Mouse (Mus musculus): Measurements from ENCODE around the gene Ier2. TPM values are rescaled to one million over a fixed set of nuclear protein-coding genes. Genes with fewer than 3 reads are reported as not detected.

The Ier2 gene
- polyA plus RNA-seq, 1 experiment from 2014 or later: 46.5 TPM

DNA sequence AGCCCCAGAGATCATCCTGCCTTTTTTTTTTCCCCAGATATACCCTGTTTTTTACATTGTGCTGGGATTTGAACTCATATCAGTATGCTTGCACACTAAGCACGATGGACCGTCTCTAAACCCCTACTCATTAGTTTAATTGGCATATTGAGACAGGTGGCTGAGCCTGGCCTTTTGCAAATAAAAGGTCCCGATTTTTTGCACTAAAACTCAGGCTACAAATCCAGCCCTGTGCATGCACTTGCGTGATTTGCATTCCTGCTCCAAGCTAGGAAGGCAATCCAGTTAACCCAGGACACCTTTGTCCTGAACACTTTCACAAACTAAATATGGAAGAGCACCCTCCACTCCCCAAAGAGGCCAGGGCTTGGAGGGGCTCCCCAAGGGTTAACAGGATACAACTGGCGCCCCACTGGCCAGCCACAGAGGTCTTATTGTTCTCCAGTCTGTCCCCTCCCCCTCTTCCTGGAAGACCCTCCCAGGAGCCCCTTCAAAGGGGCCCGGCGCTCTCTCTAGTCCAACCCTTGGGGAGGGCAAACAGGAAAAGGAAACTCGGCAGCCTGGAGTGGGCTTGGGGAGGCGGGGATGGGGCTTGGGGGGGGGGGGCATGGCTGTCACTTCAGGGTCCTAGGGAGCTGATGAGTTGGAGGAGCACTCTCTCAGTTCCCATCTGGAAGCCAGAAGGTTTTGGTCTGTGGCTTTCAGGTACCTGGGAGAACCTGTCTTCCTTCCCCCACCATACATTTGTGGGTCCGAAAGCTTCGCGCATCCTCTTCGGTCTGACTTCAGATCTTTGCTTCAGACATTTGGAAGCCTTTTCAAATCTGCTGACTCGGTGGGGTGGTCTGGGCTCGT, 7.1 kb downstream of the Ier2 start:
- Histone ChIP-seq H3K27ac (ENCODE audit: low read depth, low read length) (peak overlapping the region; percentile 86), H3K27me3 (replicated peaks; ENCODE audit: control insufficient read depth, insufficient read depth, low read length) (no peaks in the 10 kb centered on the region), H3K9ac (ENCODE audit: low read depth, low read length) (peak overlapping the region; percentile 68), H3K4me1 (replicated peaks; ENCODE audit: control insufficient read depth, insufficient read depth, low read length) (peaks cover 54% of the 10 kb centered on the region), H3K36me3 (ENCODE audit: control insufficient read depth, insufficient read depth, low read length) (no peaks in the 10 kb centered on the region), H3K4me3 (ENCODE audit: low read depth, low read length) (peak overlapping the region; percentile 46), H3K4me2 (peak overlapping the region; percentile 83), H3K9me3 (ENCODE audit: control insufficient read depth, low read length) (no peaks in the 10 kb centered on the region)
- 9% methylated on average over 14 of the region's 15 CpGs for WGBS
- ATAC-seq (replicated peaks; ENCODE audit: low FRiP score) (0 out of 2 replicates have a peak, but pooled peaks have one; percentile 7), DNase-seq (ENCODE audit: low spot score) (peak; percentile 55)

DNA sequence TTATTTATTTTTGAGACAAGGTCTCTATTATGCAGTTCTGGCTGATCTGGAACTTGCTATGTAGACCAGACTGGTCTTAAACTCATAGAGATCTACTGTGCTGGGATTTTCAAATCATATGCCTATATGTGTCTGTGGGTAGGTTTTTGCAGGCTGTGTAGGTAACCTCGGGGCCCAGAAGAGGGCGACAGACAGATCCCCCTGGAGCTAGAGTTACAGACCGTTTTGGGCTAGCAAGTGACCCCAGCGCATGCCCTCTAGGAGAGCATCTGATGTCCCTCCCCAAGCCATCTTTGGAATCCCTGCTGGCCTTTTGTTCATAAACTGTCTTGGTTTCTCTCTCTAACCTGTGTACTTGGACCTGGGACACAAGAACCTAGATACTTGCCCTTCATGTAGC, 8.1 kb downstream of the Ier2 start:
- peak overlapping the region; percentile 86 for H3K27ac ChIP-seq (ENCODE audit: low read depth, low read length)
- no peaks in the 10 kb centered on the region for H3K9me3 ChIP-seq (ENCODE audit: control insufficient read depth, low read length)
- 39% methylated on average over 4 of the region's 4 CpGs for WGBS
- no peaks in the 10 kb centered on the region for H3K27me3 ChIP-seq (replicated peaks; ENCODE audit: control insufficient read depth, insufficient read depth, low read length)
- DNase-seq (ENCODE audit: low spot score) (no peak), ATAC-seq (replicated peaks; ENCODE audit: low FRiP score) (no peak)
- peaks cover 50% of the 10 kb centered on the region for H3K4me1 ChIP-seq (replicated peaks; ENCODE audit: control insufficient read depth, insufficient read depth, low read length)
- H3K36me3 ChIP-seq (ENCODE audit: control insufficient read depth, insufficient read depth, low read length): no peaks in the 10 kb centered on the region
- H3K4me2 ChIP-seq: no peak overlapping the region
- H3K4me3 ChIP-seq (ENCODE audit: low read depth, low read length): no peak overlapping the region
- no peak overlapping the region for H3K9ac ChIP-seq (ENCODE audit: low read depth, low read length)

DNA sequence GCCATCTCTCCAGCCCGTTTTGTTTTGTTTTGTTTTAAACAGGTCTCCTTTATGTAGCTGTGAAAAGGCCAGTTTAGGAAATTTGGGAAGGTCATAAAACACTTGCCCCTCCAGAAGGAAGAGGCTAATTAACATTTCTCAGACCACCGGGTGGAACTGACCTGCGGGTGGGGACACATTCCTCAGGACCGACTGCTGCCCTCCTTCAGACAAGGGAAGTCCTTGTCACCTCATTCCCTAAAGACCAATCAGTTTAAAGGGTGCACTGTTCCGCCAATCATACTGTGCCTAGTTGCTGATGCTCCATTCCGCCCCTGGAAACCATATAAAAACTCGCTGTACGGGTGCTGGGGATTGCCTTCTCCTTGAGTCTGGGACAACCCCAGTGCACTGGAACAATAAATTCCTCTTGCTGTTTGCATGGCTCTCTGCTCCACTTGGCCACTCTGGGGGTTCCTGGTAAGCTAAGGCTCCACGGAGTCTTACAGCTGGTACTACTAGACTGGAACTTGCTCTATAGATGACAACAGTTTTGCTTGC, 9.5 kb downstream of the Ier2 start:
- Histone ChIP-seq H3K36me3 (ENCODE audit: control insufficient read depth, insufficient read depth, low read length) (no peaks in the 10 kb centered on the region), H3K9ac (ENCODE audit: low read depth, low read length) (no peak overlapping the region), H3K4me1 (replicated peaks; ENCODE audit: control insufficient read depth, insufficient read depth, low read length) (peaks cover 40% of the 10 kb centered on the region), H3K4me3 (ENCODE audit: low read depth, low read length) (no peak overlapping the region), H3K27me3 (replicated peaks; ENCODE audit: control insufficient read depth, insufficient read depth, low read length) (no peaks in the 10 kb centered on the region), H3K9me3 (ENCODE audit: control insufficient read depth, low read length) (no peaks in the 10 kb centered on the region), H3K4me2 (no peak overlapping the region), H3K27ac (ENCODE audit: low read depth, low read length) (no peak overlapping the region)
- DNase-seq (ENCODE audit: low spot score): no peak
- ATAC-seq (replicated peaks; ENCODE audit: low FRiP score): no peak
- WGBS: 64% methylated on average over 9 of the region's 9 CpGs

DNA sequence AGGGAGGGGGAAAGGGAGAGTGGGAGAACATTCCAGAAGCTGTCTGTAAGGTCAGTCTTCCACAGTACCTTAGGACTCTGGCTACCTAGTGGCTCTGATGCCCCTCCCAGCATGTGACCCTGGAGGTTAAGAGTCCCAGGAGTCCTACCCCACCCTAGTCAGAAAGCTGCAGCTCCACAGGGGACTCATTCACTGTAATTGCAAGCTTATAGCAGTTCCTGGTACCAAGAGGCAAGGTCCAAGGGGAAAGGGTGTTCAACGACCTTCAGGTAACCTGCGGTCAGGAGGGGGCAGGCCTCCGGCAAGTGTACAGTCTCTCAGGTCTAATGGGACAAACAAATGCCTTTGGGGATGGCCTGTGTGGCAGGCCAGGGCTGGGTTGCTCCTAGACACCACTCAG, 12.4 kb downstream of the Ier2 start:
- no peak overlapping the region for H3K9ac ChIP-seq (ENCODE audit: low read depth, low read length)
- H3K4me2 ChIP-seq: no peak overlapping the region
- no peaks in the 10 kb centered on the region for H3K27me3 ChIP-seq (replicated peaks; ENCODE audit: control insufficient read depth, insufficient read depth, low read length)
- DNase-seq (ENCODE audit: low spot score) (no peak), ATAC-seq (replicated peaks; ENCODE audit: low FRiP score) (no peak)
- no peak overlapping the region for H3K27ac ChIP-seq (ENCODE audit: low read depth, low read length)
- H3K4me1 ChIP-seq (replicated peaks; ENCODE audit: control insufficient read depth, insufficient read depth, low read length): peaks cover 18% of the 10 kb centered on the region
- H3K9me3 ChIP-seq (ENCODE audit: control insufficient read depth, low read length): no peaks in the 10 kb centered on the region
- no peak overlapping the region for H3K4me3 ChIP-seq (ENCODE audit: low read depth, low read length)
- 57% methylated on average over 3 of the region's 3 CpGs for WGBS
- no peaks in the 10 kb centered on the region for H3K36me3 ChIP-seq (ENCODE audit: control insufficient read depth, insufficient read depth, low read length)

DNA sequence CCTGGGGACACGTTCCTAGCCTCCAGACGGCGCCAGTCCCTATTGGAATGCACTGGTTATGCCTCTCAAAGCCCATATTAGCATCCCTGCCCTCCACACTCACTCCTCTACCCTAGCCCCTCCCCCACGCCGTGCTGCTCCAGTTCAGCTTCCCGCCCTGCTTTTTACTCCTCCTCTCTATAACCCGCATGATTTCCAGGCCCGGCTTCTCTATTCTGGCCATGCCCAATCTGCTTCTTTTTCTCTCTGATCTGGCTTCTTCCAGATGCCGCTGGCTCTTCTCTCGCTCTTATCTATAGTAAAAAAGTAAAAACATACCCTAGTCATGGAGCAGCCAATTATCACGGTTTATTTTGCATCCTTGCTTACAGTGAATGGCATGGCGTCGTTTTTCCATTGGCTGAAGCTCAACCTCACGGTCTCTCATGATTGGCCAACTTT, 15.2 kb downstream of the Ier2 start:
- Histone ChIP-seq H3K27me3 (replicated peaks; ENCODE audit: control insufficient read depth, insufficient read depth, low read length) (no peaks in the 10 kb centered on the region), H3K9ac (ENCODE audit: low read depth, low read length) (peak overlapping the region; percentile 40; the same call in 1 of the 2 replicates), H3K4me2 (peak overlapping the region; percentile 64), H3K27ac (ENCODE audit: low read depth, low read length) (no peak overlapping the region; the same call in 1 of the 2 replicates), H3K36me3 (ENCODE audit: control insufficient read depth, insufficient read depth, low read length) (no peaks in the 10 kb centered on the region), H3K9me3 (ENCODE audit: control insufficient read depth, low read length) (no peaks in the 10 kb centered on the region), H3K4me3 (ENCODE audit: low read depth, low read length) (peak overlapping the region; percentile 26), H3K4me1 (replicated peaks; ENCODE audit: control insufficient read depth, insufficient read depth, low read length) (peaks cover 8% of the 10 kb centered on the region)
- ATAC-seq (replicated peaks; ENCODE audit: low FRiP score) (peak; percentile 34; the same call in 1 of the 2 replicates), DNase-seq (ENCODE audit: low spot score) (peak; percentile 74)
- WGBS: 3% methylated on average over 14 of the region's 14 CpGs

DNA sequence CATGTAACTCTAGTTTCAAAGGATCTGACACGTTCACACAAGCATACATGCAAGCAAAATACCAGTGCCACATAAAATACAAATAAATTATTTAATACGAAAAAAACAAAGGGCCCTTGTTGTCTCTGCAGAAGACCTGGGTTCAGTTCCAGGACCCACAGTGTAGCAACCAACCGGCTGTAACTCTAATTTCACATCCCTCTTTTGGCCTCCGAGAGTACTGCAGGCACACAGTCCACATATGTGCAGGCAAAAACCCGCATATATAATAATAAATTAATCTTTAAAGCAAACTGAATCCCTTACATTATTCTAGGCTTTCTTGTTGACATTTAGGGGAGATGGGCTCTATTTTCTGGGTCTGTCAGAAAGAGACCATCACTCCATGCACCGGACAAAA, 15.9 kb downstream of the Ier2 start:
- Histone ChIP-seq H3K36me3 (ENCODE audit: control insufficient read depth, insufficient read depth, low read length) (no peaks in the 10 kb centered on the region), H3K4me2 (peak overlapping the region; percentile 64), H3K27ac (ENCODE audit: low read depth, low read length) (no peak overlapping the region), H3K9ac (ENCODE audit: low read depth, low read length) (no peak overlapping the region), H3K4me1 (replicated peaks; ENCODE audit: control insufficient read depth, insufficient read depth, low read length) (peaks cover 8% of the 10 kb centered on the region), H3K4me3 (ENCODE audit: low read depth, low read length) (no peak overlapping the region), H3K9me3 (ENCODE audit: control insufficient read depth, low read length) (no peaks in the 10 kb centered on the region), H3K27me3 (replicated peaks; ENCODE audit: control insufficient read depth, insufficient read depth, low read length) (no peaks in the 10 kb centered on the region)
- WGBS: 52% methylated on average over 6 of the region's 6 CpGs
- ATAC-seq (replicated peaks; ENCODE audit: low FRiP score): no peak
- no peak for DNase-seq (ENCODE audit: low spot score)

DNA sequence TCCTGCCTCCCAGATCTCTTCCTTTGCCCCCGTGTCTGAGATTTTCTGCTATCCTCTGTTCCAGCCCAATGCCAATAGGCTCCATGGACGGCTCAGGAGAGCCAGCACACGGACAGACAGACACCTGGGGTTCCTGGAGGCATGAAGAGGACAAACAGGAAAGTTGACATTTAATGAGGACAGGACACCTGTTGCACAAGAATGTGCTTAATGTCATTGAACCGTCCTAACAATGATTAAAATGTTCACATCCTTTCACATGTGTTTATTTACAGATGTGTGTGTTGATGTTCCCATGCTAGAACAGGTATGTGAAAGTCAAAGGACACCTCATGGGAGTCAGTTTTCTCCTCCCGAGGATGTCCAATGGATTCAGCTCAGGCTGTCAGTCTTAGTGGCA, 19.6 kb downstream of the Ier2 start:
- H3K4me3 ChIP-seq (ENCODE audit: low read depth, low read length): no peak overlapping the region
- H3K9ac ChIP-seq (ENCODE audit: low read depth, low read length): no peak overlapping the region
- 62% methylated on average over 5 of the region's 5 CpGs for WGBS
- ATAC-seq (replicated peaks; ENCODE audit: low FRiP score) (no peak), DNase-seq (ENCODE audit: low spot score) (no peak)
- no peak overlapping the region for H3K27ac ChIP-seq (ENCODE audit: low read depth, low read length)
- H3K4me2 ChIP-seq: no peak overlapping the region
- H3K27me3 ChIP-seq (replicated peaks; ENCODE audit: control insufficient read depth, insufficient read depth, low read length): no peaks in the 10 kb centered on the region
- no peaks in the 10 kb centered on the region for H3K36me3 ChIP-seq (ENCODE audit: control insufficient read depth, insufficient read depth, low read length)
- H3K4me1 ChIP-seq (replicated peaks; ENCODE audit: control insufficient read depth, insufficient read depth, low read length): peaks cover 8% of the 10 kb centered on the region
- no peaks in the 10 kb centered on the region for H3K9me3 ChIP-seq (ENCODE audit: control insufficient read depth, low read length)

DNA sequence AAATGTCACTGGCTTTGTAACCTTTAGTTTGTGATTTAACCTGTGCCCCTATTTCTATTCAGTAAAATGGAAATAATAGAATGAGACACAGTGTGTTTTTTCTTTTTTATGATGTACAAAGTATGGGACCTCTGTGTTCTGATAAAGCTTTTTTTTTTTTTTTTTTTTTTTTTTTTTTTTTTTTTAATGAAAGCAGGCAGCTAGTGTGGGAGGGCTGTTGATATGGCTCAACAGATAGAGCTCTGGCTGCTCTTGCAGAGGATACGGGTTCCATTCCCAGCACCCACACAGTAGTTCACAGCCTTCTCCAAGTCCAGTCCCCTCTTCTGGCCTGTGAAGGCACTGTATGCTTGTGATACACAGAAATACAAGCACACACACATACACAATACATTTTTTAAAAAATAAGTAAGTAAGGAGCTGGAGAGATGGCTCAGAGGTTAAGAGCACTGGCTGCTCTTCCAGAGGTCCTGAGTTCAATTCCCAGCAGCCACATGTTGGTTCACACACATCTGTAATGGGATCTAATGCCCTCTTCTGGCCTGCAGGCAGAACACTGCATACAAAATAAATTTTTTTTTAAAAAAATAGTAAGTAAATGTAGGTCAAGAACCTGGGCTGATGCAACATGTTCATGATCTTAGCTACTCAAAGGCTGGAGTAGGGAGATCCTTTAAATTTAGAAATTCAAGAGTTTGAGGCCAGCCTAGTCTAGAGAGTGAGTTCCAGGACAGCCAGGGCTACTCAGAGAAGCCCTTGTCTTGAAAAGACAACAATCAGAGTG, 20.9 kb downstream of the Ier2 start:
- ATAC-seq (replicated peaks; ENCODE audit: low FRiP score) (no peak), DNase-seq (ENCODE audit: low spot score) (no peak)
- no peak overlapping the region for H3K9ac ChIP-seq (ENCODE audit: low read depth, low read length)
- no peaks in the 10 kb centered on the region for H3K36me3 ChIP-seq (ENCODE audit: control insufficient read depth, insufficient read depth, low read length)
- H3K9me3 ChIP-seq (ENCODE audit: control insufficient read depth, low read length): no peaks in the 10 kb centered on the region
- WGBS: 48% methylated on average over 1 of the region's 1 CpGs
- no peaks in the 10 kb centered on the region; the same call in none of the 2 replicates for H3K4me1 ChIP-seq (replicated peaks; ENCODE audit: control insufficient read depth, insufficient read depth, low read length)
- no peak overlapping the region; the same call in 1 of the 2 replicates for H3K27ac ChIP-seq (ENCODE audit: low read depth, low read length)
- H3K27me3 ChIP-seq (replicated peaks; ENCODE audit: control insufficient read depth, insufficient read depth, low read length): no peaks in the 10 kb centered on the region
- no peak overlapping the region for H3K4me2 ChIP-seq
- H3K4me3 ChIP-seq (ENCODE audit: low read depth, low read length): no peak overlapping the region
